Mouse (Mus musculus) forebrain, embryonic 12.5 days (tissue): ENCODE data around the gene Map2k5. TPM values are rescaled to one million over a fixed set of nuclear protein-coding genes. Genes with fewer than 3 reads are reported as not detected.

ENCODE experiments used
- ATAC-seq: fragments of 200-750 bp; cut with Nextera tagmentation; 2 replicates; pipeline ENCODE4 v1.8.0; 2017; ENCODE audit warnings: moderate TSS enrichment; ENCODE audit not compliant: low FRiP score
- H3K27ac ChIP-seq: fragments of 300-500 bp; sonication (generic); 2 replicates; pipeline ENCODE4 v1.5.1; 2016; ENCODE audit warnings: mild to moderate bottlenecking
- H3K27me3 ChIP-seq: fragments of 300-500 bp; sonication (generic); 2 replicates; pipeline ENCODE4 v1.6.1; 2016; ENCODE audit warnings: mild to moderate bottlenecking
- H3K36me3 ChIP-seq: fragments of 300-500 bp; sonication (generic); replicated peaks from 2 replicates; pipeline ENCODE4 v1.6.1; 2016; ENCODE audit warnings: mild to moderate bottlenecking
- H3K4me1 ChIP-seq: fragments of 300-500 bp; sonication (generic); 2 replicates; pipeline ENCODE4 v1.6.1; 2016
- H3K4me2 ChIP-seq: fragments of 300-500 bp; sonication (generic); 2 replicates; pipeline ENCODE4 v1.6.1; 2016; ENCODE audit warnings: mild to moderate bottlenecking, moderate library complexity
- H3K4me3 ChIP-seq: fragments of 300-500 bp; sonication (generic); replicated peaks from 2 replicates; pipeline ENCODE4 v1.5.1; 2016; ENCODE audit warnings: mild to moderate bottlenecking
- H3K9ac ChIP-seq: fragments of 300-500 bp; sonication (generic); 2 replicates; pipeline ENCODE4 v1.6.1; 2016; ENCODE audit warnings: mild to moderate bottlenecking
- H3K9me3 ChIP-seq: fragments of 300-500 bp; sonication (generic); 2 replicates; pipeline ENCODE4 v1.6.1; 2016
- WGBS: fragments of 180-500 bp; shearing (Covaris S2); methylation state at CpG from one replicate; pipeline ENCODE4 v1.1.7; 2016; 5-methylcytosine and 5-hydroxymethylcytosine counted together
- polyA plus RNA-seq: library from polyadenylated mRNA; unstranded; fragments of >200 nt; fragmentation: Nextera tagmentation; extraction: Ambion mirVana; gene quantifications from 2 replicates; pipeline ENCODE4 v1.2.1, GENCODE M21; 2016

The Map2k5 gene
- polyA plus RNA-seq, 1 experiment from 2014 or later = 37.4 TPM

DNA sequence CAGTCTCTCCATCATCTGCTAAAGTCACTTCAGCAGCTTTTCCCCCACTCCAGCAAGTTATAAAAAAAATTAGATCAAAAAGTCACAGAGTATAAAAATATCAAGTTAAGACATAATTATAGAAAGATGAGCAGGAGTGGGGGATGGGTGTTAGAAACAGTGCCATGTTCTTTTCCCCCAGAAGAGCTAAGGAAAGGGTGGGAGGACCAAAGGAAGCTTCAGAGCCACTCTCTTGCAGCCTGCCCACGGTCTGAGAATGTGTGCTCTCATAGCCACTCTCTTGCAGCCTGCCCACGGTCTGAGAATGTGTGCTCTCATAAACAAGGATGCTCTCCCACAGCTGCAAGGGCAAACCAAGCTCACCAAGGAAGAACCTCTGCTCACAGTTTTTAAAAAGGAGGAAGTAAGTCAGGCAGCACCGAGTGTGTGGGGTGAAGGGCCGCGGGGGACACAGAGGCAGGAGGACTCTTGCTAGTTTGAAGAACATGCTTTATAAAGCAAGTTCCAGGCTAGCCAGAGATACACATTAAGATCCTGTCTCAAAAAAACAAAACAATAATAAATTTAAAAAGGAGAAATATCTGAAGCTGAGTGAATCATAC is 131.0 kb downstream of the Map2k5 start:
- H3K4me3 ChIP-seq = no peak overlapping the region
- no peak overlapping the region for H3K27ac ChIP-seq
- H3K9ac ChIP-seq = no peak overlapping the region
- no peak overlapping the region for H3K4me2 ChIP-seq
- no peaks in the 10 kb centered on the region for H3K9me3 ChIP-seq
- H3K36me3 ChIP-seq = peaks cover 14% of the 10 kb centered on the region
- ATAC-seq = no peak
- H3K27me3 ChIP-seq = peaks cover 17% of the 10 kb centered on the region; the same call in 1 of the 2 replicates
- H3K4me1 ChIP-seq = peaks cover 8% of the 10 kb centered on the region
- 83% methylated on average over 5 of the region's 5 CpGs for WGBS

DNA sequence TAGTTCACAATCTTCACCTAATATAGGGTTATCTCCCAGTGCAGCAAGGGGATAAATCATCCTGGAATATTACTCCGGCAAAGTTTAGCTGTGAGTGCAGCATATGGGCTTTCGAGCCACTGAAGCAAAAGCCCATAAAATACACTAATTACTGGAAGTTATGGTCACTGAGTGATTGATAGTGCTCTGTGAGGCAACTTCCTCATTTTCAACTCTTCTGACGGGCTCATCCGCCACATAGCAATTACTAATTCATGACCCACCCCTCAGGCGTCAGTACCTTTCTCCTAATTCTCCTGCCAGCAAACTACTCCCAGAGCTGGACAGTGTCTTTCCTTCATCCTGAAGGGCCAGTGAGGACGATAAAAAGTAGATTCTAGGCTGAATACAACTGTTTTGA is 135.7 kb downstream of the Map2k5 start:
- Histone ChIP-seq H3K4me2 (no peak overlapping the region), H3K4me3 (no peak overlapping the region), H3K27ac (no peak overlapping the region), H3K9ac (no peak overlapping the region), H3K4me1 (peaks cover 11% of the 10 kb centered on the region), H3K36me3 (peaks cover 6% of the 10 kb centered on the region; the same call in 1 of the 2 replicates), H3K9me3 (no peaks in the 10 kb centered on the region), H3K27me3 (peaks cover 18% of the 10 kb centered on the region)
- no peak for ATAC-seq
- WGBS = 68% methylated on average over 6 of the region's 6 CpGs

GRCm38 (mm10) chr9:63241241-63241640 is 136.5 kb downstream of the Map2k5 start:
- Histone ChIP-seq H3K27me3 (peaks cover 18% of the 10 kb centered on the region), H3K36me3 (peaks cover 6% of the 10 kb centered on the region; the same call in 1 of the 2 replicates), H3K9ac (no peak overlapping the region), H3K4me2 (no peak overlapping the region), H3K9me3 (no peaks in the 10 kb centered on the region), H3K27ac (no peak overlapping the region), H3K4me1 (peaks cover 11% of the 10 kb centered on the region), H3K4me3 (no peak overlapping the region)
- 33% methylated on average over 8 of the region's 8 CpGs for WGBS
- no peak for ATAC-seq

GRCm38 (mm10) chr9:63234356-63234755 is 143.3 kb downstream of the Map2k5 start:
- H3K36me3 ChIP-seq = no peaks in the 10 kb centered on the region
- WGBS = 20% methylated on average over 5 of the region's 5 CpGs
- peaks cover 17% of the 10 kb centered on the region for H3K4me1 ChIP-seq
- no peaks in the 10 kb centered on the region for H3K9me3 ChIP-seq
- H3K4me3 ChIP-seq = no peak overlapping the region
- peaks cover 7% of the 10 kb centered on the region for H3K27me3 ChIP-seq
- no peak overlapping the region for H3K27ac ChIP-seq
- ATAC-seq = no peak
- no peak overlapping the region for H3K9ac ChIP-seq
- H3K4me2 ChIP-seq = no peak overlapping the region; the same call in 1 of the 2 replicates

DNA sequence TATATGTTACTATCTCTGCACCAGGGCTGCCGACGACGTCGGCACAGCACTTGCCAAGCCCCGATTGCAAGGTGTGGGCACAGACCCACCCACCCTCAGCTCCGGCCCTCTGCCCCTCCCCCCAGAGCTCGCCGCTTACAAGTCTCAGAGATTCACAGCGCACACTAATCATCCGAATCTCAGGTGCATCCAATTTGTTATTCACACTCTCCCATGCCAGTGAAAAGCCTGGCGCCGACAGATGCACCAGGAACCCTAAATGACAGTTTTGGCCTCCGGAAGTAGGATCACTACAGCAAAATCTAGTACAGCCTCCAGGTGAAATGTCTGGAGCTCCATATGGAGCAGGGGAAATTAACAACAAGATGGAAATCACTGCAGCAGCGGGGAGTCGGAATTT is 147.4 kb downstream of the Map2k5 start:
- Histone ChIP-seq H3K9me3 (no peaks in the 10 kb centered on the region), H3K27ac (no peak overlapping the region), H3K36me3 (no peaks in the 10 kb centered on the region), H3K9ac (no peak overlapping the region), H3K4me3 (no peak overlapping the region), H3K4me2 (no peak overlapping the region), H3K27me3 (no peaks in the 10 kb centered on the region; the same call in 1 of the 2 replicates), H3K4me1 (peaks cover 15% of the 10 kb centered on the region)
- WGBS = 75% methylated on average over 15 of the region's 15 CpGs
- no peak for ATAC-seq

GRCm38 (mm10) chr9:63229124-63229523 is 148.6 kb downstream of the Map2k5 start:
- no peak overlapping the region for H3K4me2 ChIP-seq
- no peaks in the 10 kb centered on the region for H3K36me3 ChIP-seq
- H3K4me3 ChIP-seq = no peak overlapping the region
- peaks cover 7% of the 10 kb centered on the region for H3K4me1 ChIP-seq
- no peak overlapping the region for H3K9ac ChIP-seq
- no peaks in the 10 kb centered on the region; the same call in 1 of the 2 replicates for H3K27me3 ChIP-seq
- H3K9me3 ChIP-seq = no peaks in the 10 kb centered on the region
- ATAC-seq = no peak
- no peak overlapping the region for H3K27ac ChIP-seq
- WGBS = 84% methylated on average over 4 of the region's 4 CpGs

DNA sequence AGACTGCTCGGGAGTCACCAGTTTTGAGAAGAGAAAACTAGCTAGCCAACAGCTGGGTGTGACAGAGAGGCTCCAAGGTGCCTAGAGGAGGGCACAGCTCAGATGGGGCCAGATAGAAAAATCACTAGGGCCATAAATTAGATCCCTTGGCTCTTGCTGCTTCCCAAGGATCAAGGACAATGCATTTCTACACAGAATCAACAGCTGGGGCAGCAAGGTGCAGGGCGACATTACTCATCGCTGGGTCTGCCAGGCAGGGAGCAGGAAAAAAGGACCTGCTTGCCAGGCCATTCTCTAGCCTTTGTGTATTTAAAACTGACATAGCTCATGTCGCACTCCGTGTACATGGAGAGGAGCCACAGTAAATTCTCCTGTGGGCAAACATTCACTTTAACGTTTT is 155.5 kb downstream of the Map2k5 start:
- Histone ChIP-seq H3K9ac (no peak overlapping the region), H3K27ac (no peak overlapping the region), H3K9me3 (no peaks in the 10 kb centered on the region), H3K4me3 (no peak overlapping the region), H3K4me2 (no peak overlapping the region), H3K36me3 (no peaks in the 10 kb centered on the region), H3K27me3 (no peaks in the 10 kb centered on the region), H3K4me1 (peaks cover 12% of the 10 kb centered on the region; the same call in 1 of the 2 replicates)
- 84% methylated on average over 6 of the region's 6 CpGs for WGBS
- ATAC-seq = no peak

GRCm38 (mm10) chr9:63219851-63220250 is 157.9 kb downstream of the Map2k5 start:
- H3K4me2 ChIP-seq = no peak overlapping the region
- ATAC-seq = no peak

DNA sequence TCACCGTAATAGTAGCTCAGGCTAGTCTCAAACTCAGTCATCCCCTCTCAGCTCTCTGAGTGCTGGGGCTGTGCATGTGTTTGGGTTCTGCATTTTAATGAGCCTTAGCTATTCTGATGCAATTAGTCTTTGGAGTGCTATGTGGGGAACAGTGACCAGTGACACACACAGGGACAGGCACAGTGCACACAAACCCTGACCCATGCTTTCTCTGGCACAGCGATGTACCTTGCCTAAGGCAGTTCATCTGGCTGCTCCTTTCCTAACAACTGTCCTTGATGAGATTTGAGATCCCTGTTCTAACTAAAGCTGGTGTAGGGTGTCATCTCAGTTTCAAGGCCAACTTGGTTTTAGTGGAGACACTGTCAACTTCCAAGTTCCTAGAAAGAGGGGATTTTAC is 162.7 kb downstream of the Map2k5 start:
- WGBS = 71% methylated on average over 2 of the region's 2 CpGs
- ATAC-seq = no peak
- Histone ChIP-seq H3K27me3 (no peaks in the 10 kb centered on the region), H3K27ac (no peak overlapping the region), H3K4me2 (no peak overlapping the region), H3K4me1 (peaks cover 16% of the 10 kb centered on the region), H3K4me3 (no peak overlapping the region), H3K36me3 (peaks cover 10% of the 10 kb centered on the region), H3K9me3 (no peaks in the 10 kb centered on the region), H3K9ac (no peak overlapping the region)

More at GRCm38 (mm10) chr9:63219851-63220250, 157.9 kb downstream of the Map2k5 start:
- no peak overlapping the region for H3K9ac ChIP-seq
- H3K4me1 ChIP-seq = peaks cover 21% of the 10 kb centered on the region
- H3K4me3 ChIP-seq = no peak overlapping the region
- H3K9me3 ChIP-seq = no peaks in the 10 kb centered on the region
- WGBS = 81% methylated on average over 7 of the region's 7 CpGs
- no peaks in the 10 kb centered on the region for H3K27me3 ChIP-seq
- H3K27ac ChIP-seq = no peak overlapping the region
- H3K36me3 ChIP-seq = no peaks in the 10 kb centered on the region

DNA sequence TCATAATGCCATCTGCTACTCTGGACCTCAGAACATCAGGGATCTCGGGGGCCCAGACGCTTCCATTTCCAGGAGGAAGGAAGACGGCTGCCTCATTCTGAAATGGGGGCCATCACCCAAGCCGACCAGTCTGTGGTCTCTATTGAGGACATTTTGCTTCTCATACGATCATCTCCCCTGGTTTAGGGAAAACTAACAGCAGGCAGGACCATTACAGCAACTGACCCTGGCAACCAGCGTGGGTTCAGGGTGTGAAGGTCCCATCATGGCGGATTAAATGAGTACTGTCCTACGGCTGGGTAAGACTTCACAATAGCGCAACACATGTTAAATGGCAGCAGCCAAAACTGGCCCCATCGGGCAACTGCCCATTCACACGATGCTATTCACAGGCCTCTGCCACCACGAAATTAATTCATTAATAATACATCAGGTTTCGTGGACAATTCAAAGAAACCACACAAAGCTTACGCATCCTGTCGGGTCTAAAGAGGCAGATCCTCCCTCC is 170.9 kb downstream of the Map2k5 start:
- no peak for ATAC-seq
- WGBS = 57% methylated on average over 15 of the region's 15 CpGs
- 0 out of 2 replicates have a peak, but pooled peaks cover 3% of the 10 kb centered on the region for H3K9me3 ChIP-seq
- H3K27ac ChIP-seq = no peak overlapping the region
- H3K4me3 ChIP-seq = no peak overlapping the region
- peaks cover 16% of the 10 kb centered on the region; the same call in 1 of the 2 replicates for H3K36me3 ChIP-seq
- H3K4me2 ChIP-seq = no peak overlapping the region
- peaks cover 20% of the 10 kb centered on the region for H3K4me1 ChIP-seq
- no peaks in the 10 kb centered on the region for H3K27me3 ChIP-seq
- H3K9ac ChIP-seq = no peak overlapping the region

DNA sequence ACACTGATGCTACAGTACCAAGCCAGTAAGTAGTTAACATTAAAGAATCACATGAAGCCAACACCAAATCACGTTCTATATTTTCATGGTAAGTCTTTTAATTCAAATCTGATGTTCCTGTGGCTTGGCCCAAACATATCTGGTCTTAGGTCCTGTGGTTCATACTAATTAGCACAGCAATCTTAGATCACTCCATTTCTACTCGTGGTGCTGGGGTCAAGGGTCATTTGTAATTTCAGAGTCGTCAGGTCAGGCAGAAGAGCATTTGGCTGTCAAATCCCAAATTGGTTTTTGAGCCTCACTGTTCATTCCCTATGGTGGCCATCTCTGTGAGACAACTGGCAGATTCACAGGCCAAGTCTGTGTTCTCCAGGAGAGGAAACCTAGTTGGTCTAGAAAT is 174.2 kb downstream of the Map2k5 start:
- Histone ChIP-seq H3K9me3 (0 out of 2 replicates have a peak, but pooled peaks cover 4% of the 10 kb centered on the region), H3K27me3 (no peaks in the 10 kb centered on the region), H3K36me3 (peaks cover 19% of the 10 kb centered on the region; the same call in 1 of the 2 replicates), H3K4me2 (no peak overlapping the region), H3K4me1 (peaks cover 23% of the 10 kb centered on the region), H3K27ac (no peak overlapping the region), H3K9ac (no peak overlapping the region), H3K4me3 (no peak overlapping the region)
- ATAC-seq = no peak
- WGBS = 86% methylated on average over 3 of the region's 3 CpGs

GRCm38 (mm10) chr9:63201376-63202323 is 176.1 kb downstream of the Map2k5 start:
- H3K4me2 ChIP-seq = no peak overlapping the region
- H3K9me3 ChIP-seq = 0 out of 2 replicates have a peak, but pooled peaks cover 4% of the 10 kb centered on the region
- H3K4me3 ChIP-seq = no peak overlapping the region
- no peaks in the 10 kb centered on the region for H3K27me3 ChIP-seq
- no peak overlapping the region for H3K9ac ChIP-seq
- 91% methylated on average over 15 of the region's 15 CpGs for WGBS
- H3K4me1 ChIP-seq = peaks cover 30% of the 10 kb centered on the region
- no peak overlapping the region for H3K27ac ChIP-seq
- ATAC-seq = no peak
- peaks cover 19% of the 10 kb centered on the region; the same call in 1 of the 2 replicates for H3K36me3 ChIP-seq
